Mouse (Mus musculus) lung, postnatal 0 days (tissue): ENCODE measurements around the gene Scfd2. TPM values are rescaled to one million over a fixed set of nuclear protein-coding genes. Genes with fewer than 3 reads are reported as not detected.

Source experiments
- ATAC-seq: fragments of 200-750 bp; cut with Nextera tagmentation; 2 replicates; pipeline ENCODE4 v1.8.0; 2017; ENCODE audit warnings: moderate library complexity
- DNase-seq: peaks from one replicate; pipeline ENCODE4 v3.0.0-alpha.2; 2016; ENCODE audit warnings: low spot score
- H3K27ac ChIP-seq: fragments of 300-500 bp; sonication (generic); 2 replicates; pipeline ENCODE4 v1.5.1; 2014; ENCODE audit warnings: antibody characterized with exemption, mild to moderate bottlenecking, low read length, mixed read lengths
- H3K27me3 ChIP-seq: fragments of 300-500 bp; sonication (generic); replicated peaks from 2 replicates; pipeline ENCODE4 v1.6.1; 2014; ENCODE audit warnings: low read length, mixed read lengths; ENCODE audit not compliant: insufficient read depth
- H3K36me3 ChIP-seq: fragments of 300-500 bp; sonication (generic); 2 replicates; pipeline ENCODE4 v1.6.1; 2014; ENCODE audit warnings: low read length, mixed read lengths; ENCODE audit not compliant: insufficient read depth
- H3K4me1 ChIP-seq: fragments of 300-500 bp; sonication (generic); 2 replicates; pipeline ENCODE4 v1.6.1; 2014; ENCODE audit warnings: antibody characterized with exemption, low read depth, low read length, mixed read lengths; ENCODE audit not compliant: insufficient read depth
- H3K4me2 ChIP-seq: fragments of 300-500 bp; sonication (generic); replicated peaks from 2 replicates; pipeline ENCODE4 v1.6.1; 2014; ENCODE audit warnings: low read depth, mild to moderate bottlenecking, low read length, moderate library complexity, mixed read lengths
- H3K4me3 ChIP-seq: fragments of 300-500 bp; sonication (generic); 2 replicates; pipeline ENCODE4 v1.5.1; 2014; ENCODE audit warnings: low read depth, low read length
- H3K9ac ChIP-seq: fragments of 300-500 bp; sonication (generic); replicated peaks from 2 replicates; pipeline ENCODE4 v1.6.1; 2014; ENCODE audit warnings: low read depth, mild to moderate bottlenecking
- H3K9me3 ChIP-seq: fragments of 300-500 bp; sonication (generic); 2 replicates; pipeline ENCODE4 v1.6.1; 2016; ENCODE audit warnings: low read length, mixed read lengths
- CTCF ChIP-seq: IDR thresholded peaks from 2 replicates; pipeline ENCODE4 v1.5.1; 2016; ENCODE audit warnings: antibody characterized with exemption, mild to moderate bottlenecking
- EP300 ChIP-seq: IDR thresholded peaks from 2 replicates; pipeline ENCODE4 v1.6.1; 2016; ENCODE audit warnings: antibody characterized with exemption, mild to moderate bottlenecking, control low read depth
- WGBS: fragments of 180-500 bp; shearing (Covaris S2); extraction: QIAGEN DNeasy Blood & Tissue Kit; methylation state at CpG from one replicate; pipeline ENCODE4 v1.1.7; 2014; 5-methylcytosine and 5-hydroxymethylcytosine counted together
- polyA plus RNA-seq: library from polyadenylated mRNA; unstranded; fragments of >200 nt; fragmentation: Nextera tagmentation; extraction: Ambion mirVana; gene quantifications from 2 replicates; pipeline ENCODE4 v1.2.1, GENCODE M21; 2015

Scfd2 gene
- polyA plus RNA-seq, 1 experiment from 2014 or later, result 11.4 TPM

- DNase-seq (peak; percentile 22), ATAC-seq (no peak)
Measured at GRCm38 (mm10) chr5:74388849-74389248, 142.7 kb downstream of the Scfd2 start.

GRCm38 (mm10) chr5:74388101-74388500 is 143.5 kb downstream of the Scfd2 start:
- 57% methylated on average over 6 of the region's 6 CpGs for WGBS
- ATAC-seq, result no peak

More at GRCm38 (mm10) chr5:74388849-74389248, 142.7 kb downstream of the Scfd2 start:
- no peak overlapping the region for H3K9ac ChIP-seq
- TF ChIP-seq EP300 (no peak), CTCF (no peak)
- no peaks in the 10 kb centered on the region for H3K4me1 ChIP-seq
- H3K4me3 ChIP-seq, result no peak overlapping the region
- H3K9me3 ChIP-seq, result no peaks in the 10 kb centered on the region
- no peaks in the 10 kb centered on the region for H3K27me3 ChIP-seq
- no peaks in the 10 kb centered on the region for H3K36me3 ChIP-seq
- H3K4me2 ChIP-seq, result no peak overlapping the region
- 47% methylated on average over 2 of the region's 2 CpGs for WGBS
- H3K27ac ChIP-seq, result no peak overlapping the region

GRCm38 (mm10) chr5:74387143-74387886 is 144.2 kb downstream of the Scfd2 start:
- Histone ChIP-seq H3K4me2 (no peak overlapping the region), H3K27me3 (no peaks in the 10 kb centered on the region), H3K4me3 (no peak overlapping the region), H3K9me3 (no peaks in the 10 kb centered on the region), H3K4me1 (no peaks in the 10 kb centered on the region), H3K36me3 (no peaks in the 10 kb centered on the region), H3K9ac (no peak overlapping the region), H3K27ac (no peak overlapping the region)
- WGBS, result 62% methylated on average over 1 of the region's 1 CpGs
- ATAC-seq (peak; percentile 25; the same call in 1 of the 2 replicates), DNase-seq (no peak)
- TF ChIP-seq EP300 (no peak), CTCF (no peak)

More at GRCm38 (mm10) chr5:74388101-74388500, 143.5 kb downstream of the Scfd2 start:
- TF ChIP-seq EP300, result no peak
- no peak for TF ChIP-seq CTCF
- H3K36me3 ChIP-seq, result no peaks in the 10 kb centered on the region
- H3K27ac ChIP-seq, result no peak overlapping the region
- no peak overlapping the region for H3K9ac ChIP-seq
- no peak overlapping the region for H3K4me2 ChIP-seq
- H3K9me3 ChIP-seq, result no peaks in the 10 kb centered on the region
- H3K4me3 ChIP-seq, result no peak overlapping the region
- no peaks in the 10 kb centered on the region for H3K4me1 ChIP-seq
- no peak for DNase-seq
- no peaks in the 10 kb centered on the region for H3K27me3 ChIP-seq

GRCm38 (mm10) chr5:74380045-74380444 is 151.5 kb downstream of the Scfd2 start:
- TF ChIP-seq EP300, result no peak
- TF ChIP-seq CTCF, result no peak
- ATAC-seq (no peak), DNase-seq (no peak)
- 27% methylated on average over 5 of the region's 5 CpGs for WGBS
- H3K4me2 ChIP-seq, result no peak overlapping the region
- H3K27me3 ChIP-seq, result no peaks in the 10 kb centered on the region
- no peaks in the 10 kb centered on the region for H3K9me3 ChIP-seq
- no peak overlapping the region for H3K4me3 ChIP-seq
- no peak overlapping the region for H3K9ac ChIP-seq
- H3K36me3 ChIP-seq, result no peaks in the 10 kb centered on the region
- H3K4me1 ChIP-seq, result no peaks in the 10 kb centered on the region
- H3K27ac ChIP-seq, result no peak overlapping the region

- Histone ChIP-seq H3K9ac (no peak overlapping the region), H3K27me3 (no peaks in the 10 kb centered on the region), H3K27ac (no peak overlapping the region), H3K4me1 (no peaks in the 10 kb centered on the region), H3K36me3 (no peaks in the 10 kb centered on the region), H3K4me2 (no peak overlapping the region), H3K9me3 (no peaks in the 10 kb centered on the region), H3K4me3 (no peak overlapping the region)
- 74% methylated on average over 9 of the region's 9 CpGs for whole genome bisulfite sequencing
- ATAC-seq, result no peak
- DNase-seq, result no peak
- TF ChIP-seq CTCF (no peak), EP300 (no peak)
Measured at GRCm38 (mm10) chr5:74366710-74367101, 164.9 kb downstream of the Scfd2 start.

- Histone ChIP-seq H3K9ac (no peak overlapping the region), H3K36me3 (no peaks in the 10 kb centered on the region), H3K27me3 (no peaks in the 10 kb centered on the region), H3K4me1 (no peaks in the 10 kb centered on the region), H3K9me3 (no peaks in the 10 kb centered on the region), H3K4me3 (no peak overlapping the region), H3K4me2 (no peak overlapping the region), H3K27ac (no peak overlapping the region)
- WGBS, result 35% methylated on average over 4 of the region's 4 CpGs
- no peak for DNase-seq
- ATAC-seq, result no peak
- no peak for TF ChIP-seq CTCF
- no peak for TF ChIP-seq EP300
Measured at GRCm38 (mm10) chr5:74365984-74366709, 165.4 kb downstream of the Scfd2 start.
